Mouse (Mus musculus): ENCODE data around the gene Gm20388.

Gm20388 gene

GRCm38 (mm10) chr8:120042542-120043312 is 132.1 kb downstream of the Gm20388 start:
- no peak for DNase-seq (ENCODE audit: low spot score in 2 of 2)

- DNase-seq (ENCODE audit: low spot score in 2 of 2): no peak
Measured at GRCm38 (mm10) chr8:120044907-120045306, 134.3 kb downstream of the Gm20388 start.

GRCm38 (mm10) chr8:120045471-120045870 is 134.8 kb downstream of the Gm20388 start:
- DNase-seq (ENCODE audit: low spot score in 2 of 2): no peak

- peak; percentile 68 to 93 for DNase-seq (ENCODE audit: low spot score in 2 of 2)
Measured at GRCm38 (mm10) chr8:120046258-120047020, 135.8 kb downstream of the Gm20388 start.

GRCm38 (mm10) chr8:120049949-120050348 is 139.3 kb downstream of the Gm20388 start:
- DNase-seq (ENCODE audit: low spot score in 2 of 2): no peak

- no peak for DNase-seq (ENCODE audit: low spot score in 2 of 2)
Measured at GRCm38 (mm10) chr8:120050376-120050775, 139.7 kb downstream of the Gm20388 start.

- no peak for DNase-seq (ENCODE audit: low spot score in 2 of 2)
Measured at GRCm38 (mm10) chr8:120051006-120051405, 140.4 kb downstream of the Gm20388 start.

GRCm38 (mm10) chr8:120051908-120052307 is 141.3 kb downstream of the Gm20388 start:
- DNase-seq (ENCODE audit: low spot score in 2 of 2): no peak

- no peak for DNase-seq (ENCODE audit: low spot score in 2 of 2)
Measured at GRCm38 (mm10) chr8:120052318-120052717, 141.7 kb downstream of the Gm20388 start.

GRCm38 (mm10) chr8:120054833-120055232 is 144.2 kb downstream of the Gm20388 start:
- no peak for DNase-seq (ENCODE audit: low spot score in 2 of 2)

- DNase-seq (ENCODE audit: low spot score in 2 of 2): no peak
Measured at GRCm38 (mm10) chr8:120057078-120057477, 146.4 kb downstream of the Gm20388 start.

GRCm38 (mm10) chr8:120062742-120063141 is 152.1 kb downstream of the Gm20388 start:
- no peak for DNase-seq (ENCODE audit: low spot score in 2 of 2)

- no peak for DNase-seq (ENCODE audit: low spot score in 2 of 2)
Measured at GRCm38 (mm10) chr8:120063326-120063725, 152.7 kb downstream of the Gm20388 start.

GRCm38 (mm10) chr8:120065611-120066010 is 155.0 kb downstream of the Gm20388 start:
- no peak for DNase-seq (ENCODE audit: low spot score in 2 of 2)

GRCm38 (mm10) chr8:120066226-120066625 is 155.6 kb downstream of the Gm20388 start:
- no peak for DNase-seq (ENCODE audit: low spot score in 2 of 2)

GRCm38 (mm10) chr8:120067936-120068668 is 157.5 kb downstream of the Gm20388 start:
- DNase-seq (ENCODE audit: low spot score in 2 of 2): no peak

- peak in 1 of 2 experiments; percentile 89 for DNase-seq (ENCODE audit: low spot score in 2 of 2)
Measured at GRCm38 (mm10) chr8:120071684-120072083, 161.0 kb downstream of the Gm20388 start.

- no peak for DNase-seq (ENCODE audit: low spot score in 2 of 2)
Measured at GRCm38 (mm10) chr8:120072259-120072658, 161.6 kb downstream of the Gm20388 start.

- no peak for DNase-seq (ENCODE audit: low spot score in 2 of 2)
Measured at GRCm38 (mm10) chr8:120072827-120073226, 162.2 kb downstream of the Gm20388 start.

GRCm38 (mm10) chr8:120074516-120074915 is 163.9 kb downstream of the Gm20388 start:
- no peak for DNase-seq (ENCODE audit: low spot score in 2 of 2)

GRCm38 (mm10) chr8:120075347-120075746 is 164.7 kb downstream of the Gm20388 start:
- no peak for DNase-seq (ENCODE audit: low spot score in 2 of 2)

GRCm38 (mm10) chr8:120078080-120078479 is 167.4 kb downstream of the Gm20388 start:
- peak in 1 of 2 experiments; percentile 66 for DNase-seq (ENCODE audit: low spot score in 2 of 2)

Measured in left cerebral cortex, adult 9 months (tissue).